Mouse (Mus musculus) liver, embryonic 15.5 days (tissue): ENCODE measurements around the gene Rnf103. TPM values are rescaled to one million over a fixed set of nuclear protein-coding genes. Genes with fewer than 3 reads are reported as not detected.
A peak's percentile ranks its signal among the peaks of the same experiment; 100 is the strongest.

Source experiments
- ATAC-seq: fragments of 200-750 bp; cut with Nextera tagmentation; 2 replicates; pipeline ENCODE4 v1.8.0; 2017; ENCODE audit warnings: moderate number of reproducible peaks, mild to moderate bottlenecking, moderate library complexity; ENCODE audit not compliant: insufficient read depth
- H3K27ac ChIP-seq: fragments of 300-500 bp; sonication (generic); replicated peaks from 2 replicates; pipeline ENCODE4 v1.5.1; 2015; ENCODE audit warnings: mild to moderate bottlenecking, inconsistent platforms
- H3K27me3 ChIP-seq: fragments of 300-500 bp; sonication (generic); 2 replicates; pipeline ENCODE4 v1.6.1; 2015; ENCODE audit warnings: mild to moderate bottlenecking, inconsistent platforms
- H3K36me3 ChIP-seq: fragments of 300-500 bp; sonication (generic); replicated peaks from 2 replicates; pipeline ENCODE4 v1.6.1; 2015; ENCODE audit warnings: moderate library complexity, mild to moderate bottlenecking, inconsistent platforms
- H3K4me1 ChIP-seq: fragments of 300-500 bp; sonication (generic); replicated peaks from 2 replicates; pipeline ENCODE4 v1.6.1; 2015; ENCODE audit warnings: inconsistent platforms
- H3K4me2 ChIP-seq: fragments of 300-500 bp; sonication (generic); 2 replicates; pipeline ENCODE4 v1.6.1; 2015; ENCODE audit warnings: moderate library complexity, mild to moderate bottlenecking, inconsistent platforms
- H3K4me3 ChIP-seq: fragments of 300-500 bp; sonication (generic); replicated peaks from 2 replicates; pipeline ENCODE4 v1.5.1; 2015; ENCODE audit warnings: mild to moderate bottlenecking, inconsistent platforms
- H3K9ac ChIP-seq: fragments of 300-500 bp; sonication (generic); 2 replicates; pipeline ENCODE4 v1.6.1; 2015; ENCODE audit warnings: moderate library complexity, mild to moderate bottlenecking, inconsistent platforms
- H3K9me3 ChIP-seq: fragments of 300-500 bp; sonication (generic); replicated peaks from 2 replicates; pipeline ENCODE4 v1.6.1; 2016; ENCODE audit warnings: inconsistent platforms
- WGBS: fragments of 180-500 bp; shearing (Covaris S2); methylation state at CpG from one replicate; pipeline ENCODE4 v1.1.7; 2015; ENCODE audit warnings: mixed read lengths; ENCODE audit not compliant: insufficient replicate concordance; 5-methylcytosine and 5-hydroxymethylcytosine counted together
- polyA plus RNA-seq: library from polyadenylated mRNA; unstranded; fragments of >200 nt; fragmentation: Nextera tagmentation; extraction: Ambion mirVana; gene quantifications from 2 replicates; pipeline ENCODE4 v1.2.1, GENCODE M21; 2015

The Rnf103 gene
- polyA plus RNA-seq, 1 experiment from 2014 or later, result 7.9 TPM

- Histone ChIP-seq H3K9me3 (no peaks in the 10 kb centered on the region), H3K36me3 (no peaks in the 10 kb centered on the region), H3K4me2 (no peak overlapping the region), H3K4me3 (no peak overlapping the region), H3K4me1 (no peaks in the 10 kb centered on the region), H3K9ac (no peak overlapping the region), H3K27me3 (no peaks in the 10 kb centered on the region), H3K27ac (no peak overlapping the region)
- WGBS, result 72% methylated on average over 8 of the region's 8 CpGs
- no peak for ATAC-seq
Observed at GRCm38 (mm10) chr6:71530176-71530575, 36.5 kb downstream of the Rnf103 start.

- Histone ChIP-seq H3K9me3 (no peaks in the 10 kb centered on the region), H3K4me1 (no peaks in the 10 kb centered on the region), H3K9ac (no peak overlapping the region), H3K4me2 (no peak overlapping the region), H3K36me3 (no peaks in the 10 kb centered on the region), H3K27me3 (peaks cover 12% of the 10 kb centered on the region), H3K27ac (no peak overlapping the region), H3K4me3 (no peak overlapping the region)
- no peak for ATAC-seq
Observed at GRCm38 (mm10) chr6:71537286-71537685, 43.6 kb downstream of the Rnf103 start.

GRCm38 (mm10) chr6:71543686-71544499 lies 50.2 kb downstream of the Rnf103 start, which contains the start of gene Chmp3:
Chmp3 (plus strand) TSS chr6:71543797.
- Histone ChIP-seq H3K9ac (peak within 1 kb of the TSS; percentile 90), H3K4me1 (peaks cover 19% of the 10 kb centered on the region), H3K27me3 (peaks cover 7% of the 10 kb centered on the region), H3K4me3 (peak within 1 kb of the TSS; percentile 81), H3K27ac (peak within 1 kb of the TSS; percentile 91), H3K9me3 (no peaks in the 10 kb centered on the region), H3K36me3 (0 out of 2 replicates have a peak, but pooled peaks cover 3% of the 10 kb centered on the region), H3K4me2 (peak within 1 kb of the TSS; percentile 80)
- under 1% methylated on average over 59 of the region's 59 CpGs for WGBS
- peak; percentile 100 for ATAC-seq

- H3K9me3 ChIP-seq, result no peaks in the 10 kb centered on the region
- no peak overlapping the region for H3K4me2 ChIP-seq
- H3K9ac ChIP-seq, result no peak overlapping the region
- H3K27me3 ChIP-seq, result no peaks in the 10 kb centered on the region
- H3K36me3 ChIP-seq, result peaks cover 9% of the 10 kb centered on the region
- peaks cover 3% of the 10 kb centered on the region; the same call in 1 of the 2 replicates for H3K4me1 ChIP-seq
- no peak overlapping the region for H3K27ac ChIP-seq
- no peak overlapping the region for H3K4me3 ChIP-seq
- 0 out of 2 replicates have a peak, but pooled peaks have one; percentile 22 for ATAC-seq
- 58% methylated on average over 2 of the region's 2 CpGs for WGBS
Observed at GRCm38 (mm10) chr6:71555507-71555951, 61.8 kb downstream of the Rnf103 start.

GRCm38 (mm10) chr6:71556826-71557225 lies 63.1 kb downstream of the Rnf103 start:
- Histone ChIP-seq H3K4me1 (peaks cover 3% of the 10 kb centered on the region; the same call in 1 of the 2 replicates), H3K27ac (no peak overlapping the region), H3K4me3 (no peak overlapping the region), H3K4me2 (no peak overlapping the region), H3K9me3 (no peaks in the 10 kb centered on the region), H3K27me3 (no peaks in the 10 kb centered on the region), H3K36me3 (peaks cover 19% of the 10 kb centered on the region), H3K9ac (no peak overlapping the region)
- 81% methylated on average over 2 of the region's 2 CpGs for WGBS
- no peak for ATAC-seq

Other genes starting within 250 kb of the Rnf103 start
- 21.5 and 23.1 TPM in 2 replicates for gene Krcc1, start 222.2 kb upstream of the Rnf103 start, polyA plus RNA-seq
- gene Smyd1, start 171.7 kb upstream of the Rnf103 start, polyA plus RNA-seq, result 0.51 and 0.66 TPM in 2 replicates
- 0.08 TPM in 1 of 2 replicates, not detected in the other for gene Cd8b1, start 171.1 kb upstream of the Rnf103 start, polyA plus RNA-seq
- gene Cd8a, start 120.5 kb upstream of the Rnf103 start, polyA plus RNA-seq, result not detected in 2 replicates
- gene Rmnd5a, start 53.3 kb upstream of the Rnf103 start, polyA plus RNA-seq, result 6.9 and 9.4 TPM in 2 replicates
- gene Chmp3, start 49.9 kb downstream of the Rnf103 start, polyA plus RNA-seq, result 28.8 and 31.0 TPM in 2 replicates
- 14.7 and 15.1 TPM in 2 replicates for gene Kdm3a, start 139.1 kb downstream of the Rnf103 start, polyA plus RNA-seq
- 3.2 and 3.3 TPM in 2 replicates for gene Reep1, start 213.7 kb downstream of the Rnf103 start, polyA plus RNA-seq